Mouse (Mus musculus) myocyte (in vitro differentiated cells): ENCODE results near the gene Lrrc8b.

Experiments used
- CEBPB ChIP-seq: IDR thresholded peaks from 2 replicates; pipeline ENCODE4 v1.6.1; 2011; ENCODE audit warnings: mild to moderate bottlenecking, moderate library complexity; ENCODE audit not compliant: poor library complexity, insufficient read depth, severe bottlenecking
- E2F4 ChIP-seq: IDR thresholded peaks from one replicate; pipeline ENCODE4 v1.6.1; 2011; ENCODE audit warnings: mild to moderate bottlenecking, control low read depth, moderate library complexity; ENCODE audit not compliant: insufficient read depth
- MAX ChIP-seq: IDR thresholded peaks from one replicate; pipeline ENCODE4 v1.6.1; 2011; ENCODE audit warnings: low read depth, mild to moderate bottlenecking, control low read depth
- MYOD1 ChIP-seq, 3 experiments: IDR thresholded peaks; one replicate each; pipeline ENCODE4 v1.6.1; 2011; ENCODE audit warnings: control low read depth in 2 of 3, low read depth in 2 of 3, mild to moderate bottlenecking in 2 of 3, moderate library complexity in 1 of 3; ENCODE audit not compliant: insufficient read length in 2 of 3, control insufficient read depth in 1 of 3
- MYOG ChIP-seq, 3 experiments: IDR thresholded peaks; one replicate each; pipeline ENCODE4 v1.6.1; 2011; ENCODE audit warnings: control low read depth in 2 of 3, low read depth in 2 of 3, mild to moderate bottlenecking in 2 of 3; ENCODE audit not compliant: insufficient read length in 2 of 3, control insufficient read depth in 1 of 3, insufficient read depth in 1 of 3
- POLR2A ChIP-seq: IDR thresholded peaks from one replicate; pipeline ENCODE4 v1.6.1; 2011; ENCODE audit warnings: low read depth, mild to moderate bottlenecking, control low read depth, moderate library complexity; ENCODE audit not compliant: insufficient read length
- POLR2AphosphoS2 ChIP-seq: IDR thresholded peaks from one replicate; pipeline ENCODE4 v1.6.1; 2011; ENCODE audit warnings: low read depth, control low read depth; ENCODE audit not compliant: insufficient read length
- REST ChIP-seq: IDR thresholded peaks from one replicate; pipeline ENCODE4 v1.6.1; 2011; ENCODE audit warnings: mild to moderate bottlenecking, control low read depth, moderate library complexity; ENCODE audit not compliant: insufficient read depth, insufficient read length
- SRF ChIP-seq: IDR thresholded peaks from one replicate; pipeline ENCODE4 v1.6.1; 2011; ENCODE audit warnings: low read depth; ENCODE audit not compliant: control insufficient read depth, insufficient read length
- TCF12 ChIP-seq: IDR thresholded peaks from one replicate; pipeline ENCODE4 v1.6.1; 2011; ENCODE audit warnings: mild to moderate bottlenecking, control low read depth; ENCODE audit not compliant: poor library complexity, insufficient read depth, severe bottlenecking
- TCF3 ChIP-seq: IDR thresholded peaks from one replicate; pipeline ENCODE4 v1.6.1; 2011; ENCODE audit warnings: low read depth, control low read depth; ENCODE audit not compliant: insufficient read length
- USF1 ChIP-seq: IDR thresholded peaks from one replicate; pipeline ENCODE4 v1.6.1; 2011; ENCODE audit warnings: low read depth, mild to moderate bottlenecking, control low read depth, moderate library complexity

GRCm38 (mm10) chr5:105400424-105401375 lies 14.9 kb upstream of the Lrrc8b start:
- TF ChIP-seq POLR2A = no peak
- TF ChIP-seq MYOG (IDR thresholded peaks at IDR 0.05; ENCODE audit: control insufficient read depth in 1 of 3, insufficient read depth in 1 of 3, insufficient read length in 2 of 3, low read depth in 2 of 3) = no peak
- no peak for TF ChIP-seq MAX
- no peak for TF ChIP-seq TCF12
- no peak for TF ChIP-seq CEBPB
- no peak for TF ChIP-seq E2F4
- no peak for TF ChIP-seq REST
- no peak for TF ChIP-seq USF1
- TF ChIP-seq MYOD1 (IDR thresholded peaks at IDR 0.05; ENCODE audit: control insufficient read depth in 1 of 3, insufficient read length in 2 of 3, low read depth in 2 of 3) = no peak
- TF ChIP-seq TCF3 = no peak
- no peak for TF ChIP-seq SRF
- no peak for TF ChIP-seq POLR2AphosphoS2
